Mouse (Mus musculus) G1E (cell line): ENCODE measurements at regions not wholly inside any gene's neighbourhood (a gene's known extent, or its start where the extent isn't known, plus 50 kb on each side); places are given as distances from the start of the nearest gene placed in this dataset.

ENCODE experiments used
- CTCF ChIP-seq: IDR thresholded peaks from 2 replicates; pipeline ENCODE4 v1.5.1; 2012; ENCODE audit warnings: low read depth, low read length, inconsistent platforms, mixed read lengths
- GATA1 ChIP-seq: IDR thresholded peaks from 2 replicates; pipeline ENCODE4 v1.6.1; 2012; ENCODE audit warnings: borderline replicate concordance, low read length, inconsistent platforms, mixed read lengths
- GATA2 ChIP-seq: IDR thresholded peaks from 2 replicates; pipeline ENCODE4 v1.6.1; 2012; ENCODE audit warnings: low read depth, low read length, inconsistent platforms, borderline replicate concordance
- TAL1 ChIP-seq: conservative IDR thresholded peaks from 2 replicates; pipeline ENCODE4 v1.6.1; 2012; ENCODE audit warnings: low read depth, low read length, inconsistent platforms, mixed read lengths

GRCm38 (mm10) chr1:64295051-64295450, 173.0 kb upstream of the Klf7 start:
- no peak for TF ChIP-seq GATA2
- no peak for TF ChIP-seq CTCF
- TF ChIP-seq TAL1: no peak
- no peak for TF ChIP-seq GATA1
